Mouse (Mus musculus): ENCODE measurements around the gene Ankdd1a. TPM values are rescaled to one million over a fixed set of nuclear protein-coding genes. Genes with fewer than 3 reads are reported as not detected.

Gene Ankdd1a
- polyA plus RNA-seq, 1 experiment from 2014 or later = 0.18 TPM

- Histone ChIP-seq H3K4me1 (replicated peaks; ENCODE audit: control insufficient read depth, insufficient read depth) (no peaks in the 10 kb centered on the region), H3K4me2 (replicated peaks; ENCODE audit: low read depth) (no peak overlapping the region), H3K4me3 (ENCODE audit: low read depth, low read length) (no peak overlapping the region), H3K9me3 (ENCODE audit: control insufficient read depth, low read length) (no peaks in the 10 kb centered on the region), H3K27me3 (ENCODE audit: control insufficient read depth, insufficient read depth, low read length) (no peaks in the 10 kb centered on the region), H3K9ac (ENCODE audit: low read length) (no peak overlapping the region), H3K27ac (replicated peaks) (no peak overlapping the region), H3K36me3 (ENCODE audit: control insufficient read depth, insufficient read depth, low read length) (peaks cover 6% of the 10 kb centered on the region; the same call in 1 of the 2 replicates)
- ATAC-seq (ENCODE audit: low FRiP score, low TSS enrichment) = no peak
- TF ChIP-seq EP300 (optimal IDR thresholded peaks at IDR 0.05) = no peak
- TF ChIP-seq CTCF (IDR thresholded peaks at IDR 0.05; ENCODE audit: low read depth) = no peak
- no peak for DNase-seq (ENCODE audit: low spot score)
- WGBS = 68% methylated on average over 5 of the region's 5 CpGs
Measured at GRCm38 (mm10) chr9:65462544-65462943, 57.4 kb downstream of the Ankdd1a start.

DNA sequence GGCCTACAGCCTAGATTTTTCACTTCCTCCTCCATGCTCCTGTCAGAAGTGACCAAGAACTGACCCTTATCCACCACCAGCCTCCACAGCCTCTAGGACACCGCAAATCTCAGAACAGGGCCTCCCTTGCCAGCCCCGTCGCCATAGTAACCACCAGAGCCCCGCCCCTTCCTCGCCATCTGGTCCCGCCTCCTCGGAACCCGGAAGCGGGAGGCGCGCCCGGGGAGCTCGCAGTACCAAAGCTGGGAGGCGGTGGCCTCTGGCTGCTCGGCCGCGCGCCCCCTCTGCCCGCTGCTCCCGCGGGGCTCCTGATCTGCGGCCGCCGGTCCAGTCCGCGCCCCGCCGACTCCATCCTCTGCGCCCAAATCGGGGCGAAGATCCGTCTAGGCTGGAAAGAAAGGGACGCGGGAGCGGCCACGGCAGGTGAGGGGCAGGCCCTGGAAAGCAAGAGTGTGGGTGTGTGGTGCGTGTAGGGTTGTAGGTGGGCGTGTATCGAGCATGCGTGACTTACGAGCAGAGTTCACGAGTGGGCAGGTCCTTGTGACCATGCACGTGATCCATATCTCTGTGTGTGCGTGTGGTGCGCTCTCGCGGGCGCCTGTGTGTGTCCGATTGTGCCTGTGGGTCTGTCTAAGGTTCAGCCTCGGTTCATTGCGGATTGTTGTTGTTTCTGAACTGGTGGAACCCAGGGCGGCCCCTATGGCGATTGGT lies 59.1 kb downstream of the Ankdd1a start, which contains the start of gene Spg21:
TSS of gene Spg21 (plus strand) at position 216 of the 711 bp plus-strand sequence.
- peak within 1 kb of the TSS; percentile 90 for H3K4me3 ChIP-seq (ENCODE audit: low read depth, low read length)
- H3K27me3 ChIP-seq (ENCODE audit: control insufficient read depth, insufficient read depth, low read length) = no peaks in the 10 kb centered on the region
- H3K27ac ChIP-seq (replicated peaks) = peak within 1 kb of the TSS; percentile 91
- TF ChIP-seq CTCF (IDR thresholded peaks at IDR 0.05; ENCODE audit: low read depth) (no peak), EP300 (optimal IDR thresholded peaks at IDR 0.05) (no peak)
- no peaks in the 10 kb centered on the region for H3K4me1 ChIP-seq (replicated peaks; ENCODE audit: control insufficient read depth, insufficient read depth)
- DNase-seq (ENCODE audit: low spot score) (peak; percentile 97), ATAC-seq (ENCODE audit: low FRiP score, low TSS enrichment) (peak; percentile 97)
- 0 out of 2 replicates have a peak, but pooled peaks cover 3% of the 10 kb centered on the region for H3K36me3 ChIP-seq (ENCODE audit: control insufficient read depth, insufficient read depth, low read length)
- peak within 1 kb of the TSS; percentile 69 for H3K4me2 ChIP-seq (replicated peaks; ENCODE audit: low read depth)
- no peaks in the 10 kb centered on the region for H3K9me3 ChIP-seq (ENCODE audit: control insufficient read depth, low read length)
- under 1% methylated on average over 53 of the region's 53 CpGs for WGBS
- peak within 1 kb of the TSS; percentile 87 for H3K9ac ChIP-seq (ENCODE audit: low read length)

DNA sequence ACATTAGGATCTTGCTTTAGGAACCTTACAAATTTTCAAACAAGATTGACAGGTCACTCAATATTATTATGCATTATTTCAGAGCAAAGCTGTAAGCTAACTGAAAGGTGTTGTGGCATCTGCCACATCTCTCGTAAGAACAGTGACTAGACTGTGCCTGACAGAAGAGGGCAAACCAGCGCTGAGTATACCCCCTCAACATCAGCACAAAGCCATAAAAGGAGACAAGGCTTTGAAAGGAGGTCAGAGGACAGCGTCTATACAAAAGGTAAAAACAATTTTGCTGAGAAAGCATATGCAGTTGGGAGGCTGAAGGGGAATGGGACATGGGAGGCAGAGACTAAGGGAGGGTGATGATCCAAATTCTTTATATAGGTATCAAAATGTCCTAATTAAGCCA lies 59.8 kb downstream of the Ankdd1a start:
- peak overlapping the region; percentile 91 for H3K27ac ChIP-seq (replicated peaks)
- no peak for TF ChIP-seq EP300 (optimal IDR thresholded peaks at IDR 0.05)
- no peak for TF ChIP-seq CTCF (IDR thresholded peaks at IDR 0.05; ENCODE audit: low read depth)
- no peak for ATAC-seq (ENCODE audit: low FRiP score, low TSS enrichment)
- H3K27me3 ChIP-seq (ENCODE audit: control insufficient read depth, insufficient read depth, low read length) = no peaks in the 10 kb centered on the region
- no peaks in the 10 kb centered on the region for H3K9me3 ChIP-seq (ENCODE audit: control insufficient read depth, low read length)
- peak overlapping the region; percentile 69 for H3K4me2 ChIP-seq (replicated peaks; ENCODE audit: low read depth)
- H3K36me3 ChIP-seq (ENCODE audit: control insufficient read depth, insufficient read depth, low read length) = no peaks in the 10 kb centered on the region
- DNase-seq (ENCODE audit: low spot score) = no peak
- H3K4me3 ChIP-seq (ENCODE audit: low read depth, low read length) = peak overlapping the region; percentile 90
- H3K9ac ChIP-seq (ENCODE audit: low read length) = no peak overlapping the region
- H3K4me1 ChIP-seq (replicated peaks; ENCODE audit: control insufficient read depth, insufficient read depth) = no peaks in the 10 kb centered on the region
- 51% methylated on average over 3 of the region's 3 CpGs for WGBS

DNA sequence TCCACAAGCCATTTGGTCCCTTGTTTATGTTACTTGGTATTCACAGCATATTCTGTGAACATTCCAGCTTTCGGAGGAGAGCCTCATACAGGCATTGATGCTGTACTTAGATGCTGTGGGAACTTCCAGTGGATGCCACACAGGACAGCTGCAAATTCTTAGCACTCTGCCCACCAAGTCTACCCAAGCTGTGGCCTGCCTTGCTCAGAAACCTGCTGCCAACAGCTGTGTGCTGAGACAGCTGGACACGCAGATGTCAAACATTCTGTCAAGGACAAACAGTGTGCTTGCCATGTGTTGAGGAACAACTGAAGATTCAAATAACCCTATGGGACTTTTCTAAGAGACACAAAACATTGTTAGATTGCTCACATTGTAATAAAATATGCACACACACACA lies 61.0 kb downstream of the Ankdd1a start:
- WGBS = 74% methylated on average over 2 of the region's 2 CpGs
- H3K27ac ChIP-seq (replicated peaks) = no peak overlapping the region
- no peak for DNase-seq (ENCODE audit: low spot score)
- TF ChIP-seq CTCF (IDR thresholded peaks at IDR 0.05; ENCODE audit: low read depth) (no peak), EP300 (optimal IDR thresholded peaks at IDR 0.05) (no peak)
- ATAC-seq (ENCODE audit: low FRiP score, low TSS enrichment) = no peak
- H3K4me3 ChIP-seq (ENCODE audit: low read depth, low read length) = no peak overlapping the region
- H3K36me3 ChIP-seq (ENCODE audit: control insufficient read depth, insufficient read depth, low read length) = no peaks in the 10 kb centered on the region
- no peak overlapping the region for H3K4me2 ChIP-seq (replicated peaks; ENCODE audit: low read depth)
- no peak overlapping the region for H3K9ac ChIP-seq (ENCODE audit: low read length)
- no peaks in the 10 kb centered on the region for H3K9me3 ChIP-seq (ENCODE audit: control insufficient read depth, low read length)
- H3K4me1 ChIP-seq (replicated peaks; ENCODE audit: control insufficient read depth, insufficient read depth) = no peaks in the 10 kb centered on the region
- no peaks in the 10 kb centered on the region for H3K27me3 ChIP-seq (ENCODE audit: control insufficient read depth, insufficient read depth, low read length)

DNA sequence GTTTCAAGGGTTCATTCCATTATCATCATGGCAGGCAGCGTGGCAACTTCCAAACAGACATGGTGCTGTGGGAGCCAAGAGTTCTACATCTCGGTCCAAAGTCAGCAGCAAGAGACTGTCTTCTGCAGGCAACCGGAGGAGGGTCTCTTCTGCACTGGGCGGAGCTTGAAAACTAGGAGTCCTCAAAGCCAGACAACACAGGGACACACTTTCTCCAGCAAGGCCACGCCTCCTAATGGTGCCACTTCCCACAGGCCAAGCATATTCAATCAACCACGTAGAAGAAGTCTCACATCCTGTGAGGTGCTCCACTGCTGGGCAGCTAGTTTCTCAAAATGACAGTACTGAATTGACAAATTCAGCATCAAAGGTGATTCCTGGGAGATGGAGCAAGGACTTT lies 72.0 kb downstream of the Ankdd1a start:
- H3K4me1 ChIP-seq (replicated peaks; ENCODE audit: control insufficient read depth, insufficient read depth) = no peaks in the 10 kb centered on the region
- no peak overlapping the region for H3K27ac ChIP-seq (replicated peaks)
- H3K27me3 ChIP-seq (ENCODE audit: control insufficient read depth, insufficient read depth, low read length) = no peaks in the 10 kb centered on the region
- H3K36me3 ChIP-seq (ENCODE audit: control insufficient read depth, insufficient read depth, low read length) = peaks cover 20% of the 10 kb centered on the region
- DNase-seq (ENCODE audit: low spot score) = no peak
- no peak overlapping the region for H3K4me3 ChIP-seq (ENCODE audit: low read depth, low read length)
- H3K9ac ChIP-seq (ENCODE audit: low read length) = no peak overlapping the region
- no peaks in the 10 kb centered on the region for H3K9me3 ChIP-seq (ENCODE audit: control insufficient read depth, low read length)
- WGBS = 89% methylated on average over 6 of the region's 6 CpGs
- ATAC-seq (ENCODE audit: low FRiP score, low TSS enrichment) = no peak
- TF ChIP-seq EP300 (optimal IDR thresholded peaks at IDR 0.05) (no peak), CTCF (IDR thresholded peaks at IDR 0.05; ENCODE audit: low read depth) (no peak)
- H3K4me2 ChIP-seq (replicated peaks; ENCODE audit: low read depth) = no peak overlapping the region

DNA sequence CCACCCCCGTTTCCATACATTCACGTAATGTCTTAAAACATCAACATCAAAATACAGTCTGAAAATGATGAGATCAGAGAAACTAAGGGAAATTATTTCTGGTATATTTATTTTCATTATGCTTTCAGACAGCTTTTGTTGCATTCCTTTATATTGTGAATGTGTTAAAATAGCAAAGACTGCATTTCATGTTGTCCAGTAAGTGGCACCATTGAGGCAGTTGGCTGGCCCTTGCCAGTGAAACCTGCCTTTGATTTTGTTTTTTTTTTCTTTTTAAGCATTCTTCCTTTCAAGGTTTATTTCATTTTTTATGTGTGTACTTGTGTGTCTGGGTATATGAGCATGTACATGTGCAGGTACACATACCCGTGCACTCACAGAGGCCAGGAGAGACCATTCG lies 75.3 kb downstream of the Ankdd1a start:
- Histone ChIP-seq H3K9ac (ENCODE audit: low read length) (no peak overlapping the region), H3K27me3 (ENCODE audit: control insufficient read depth, insufficient read depth, low read length) (no peaks in the 10 kb centered on the region), H3K27ac (replicated peaks) (no peak overlapping the region), H3K9me3 (ENCODE audit: control insufficient read depth, low read length) (no peaks in the 10 kb centered on the region), H3K4me3 (ENCODE audit: low read depth, low read length) (no peak overlapping the region), H3K4me1 (replicated peaks; ENCODE audit: control insufficient read depth, insufficient read depth) (no peaks in the 10 kb centered on the region), H3K4me2 (replicated peaks; ENCODE audit: low read depth) (no peak overlapping the region), H3K36me3 (ENCODE audit: control insufficient read depth, insufficient read depth, low read length) (peaks cover 27% of the 10 kb centered on the region)
- 94% methylated on average over 4 of the region's 4 CpGs for WGBS
- no peak for DNase-seq (ENCODE audit: low spot score)
- TF ChIP-seq CTCF (IDR thresholded peaks at IDR 0.05; ENCODE audit: low read depth) (peak; percentile 42), EP300 (optimal IDR thresholded peaks at IDR 0.05) (no peak)
- ATAC-seq (ENCODE audit: low FRiP score, low TSS enrichment) = no peak

Other genes starting within 250 kb of the Ankdd1a start
- 47.9 and 49.7 TPM in 2 replicates for gene Clpx, start 225.9 kb downstream of the Ankdd1a start, polyA plus RNA-seq (2015; fragmentation: Nextera tagmentation; extraction: Ambion mirVana)
- 5.4 and 5.8 TPM in 2 replicates for gene Pdcd7, start 174.1 kb downstream of the Ankdd1a start, polyA plus RNA-seq (2015; fragmentation: Nextera tagmentation; extraction: Ambion mirVana)
- gene Ubap1l, start 159.2 kb downstream of the Ankdd1a start, polyA plus RNA-seq (2015; fragmentation: Nextera tagmentation; extraction: Ambion mirVana) = not detected in 2 replicates
- 0.38 and 0.49 TPM in 2 replicates for gene Kbtbd13, start 128.5 kb downstream of the Ankdd1a start, polyA plus RNA-seq (2015; fragmentation: Nextera tagmentation; extraction: Ambion mirVana)
- gene Rasl12, start 121.7 kb downstream of the Ankdd1a start, polyA plus RNA-seq (2015; fragmentation: Nextera tagmentation; extraction: Ambion mirVana) = 3.7 and 3.9 TPM in 2 replicates
- gene Slc51b, start 97.2 kb downstream of the Ankdd1a start, polyA plus RNA-seq (2015; fragmentation: Nextera tagmentation; extraction: Ambion mirVana) = not detected in 2 replicates
- 11.5 and 12.4 TPM in 2 replicates for gene Mtfmt, start 84.4 kb downstream of the Ankdd1a start, polyA plus RNA-seq (2015; fragmentation: Nextera tagmentation; extraction: Ambion mirVana)
- 62.3 and 67.7 TPM in 2 replicates for gene Spg21, start 59.2 kb downstream of the Ankdd1a start, polyA plus RNA-seq (2015; fragmentation: Nextera tagmentation; extraction: Ambion mirVana)
- 9.6 and 10.6 TPM in 2 replicates for gene Plekho2, start 59.8 kb upstream of the Ankdd1a start, polyA plus RNA-seq (2015; fragmentation: Nextera tagmentation; extraction: Ambion mirVana)
- 2.1 and 2.4 TPM in 2 replicates for gene Pif1, start 67.0 kb upstream of the Ankdd1a start, polyA plus RNA-seq (2015; fragmentation: Nextera tagmentation; extraction: Ambion mirVana)
- gene Rbpms2, start 109.5 kb upstream of the Ankdd1a start, polyA plus RNA-seq (2015; fragmentation: Nextera tagmentation; extraction: Ambion mirVana) = 18.1 and 19.9 TPM in 2 replicates
- 138 and 144 TPM in 2 replicates for gene Oaz2, start 147.8 kb upstream of the Ankdd1a start, polyA plus RNA-seq (2015; fragmentation: Nextera tagmentation; extraction: Ambion mirVana)

All from stomach, postnatal 0 days (tissue).